ENCODE assay signal across 15 mouse cellular contexts in the genomic region with DNA sequence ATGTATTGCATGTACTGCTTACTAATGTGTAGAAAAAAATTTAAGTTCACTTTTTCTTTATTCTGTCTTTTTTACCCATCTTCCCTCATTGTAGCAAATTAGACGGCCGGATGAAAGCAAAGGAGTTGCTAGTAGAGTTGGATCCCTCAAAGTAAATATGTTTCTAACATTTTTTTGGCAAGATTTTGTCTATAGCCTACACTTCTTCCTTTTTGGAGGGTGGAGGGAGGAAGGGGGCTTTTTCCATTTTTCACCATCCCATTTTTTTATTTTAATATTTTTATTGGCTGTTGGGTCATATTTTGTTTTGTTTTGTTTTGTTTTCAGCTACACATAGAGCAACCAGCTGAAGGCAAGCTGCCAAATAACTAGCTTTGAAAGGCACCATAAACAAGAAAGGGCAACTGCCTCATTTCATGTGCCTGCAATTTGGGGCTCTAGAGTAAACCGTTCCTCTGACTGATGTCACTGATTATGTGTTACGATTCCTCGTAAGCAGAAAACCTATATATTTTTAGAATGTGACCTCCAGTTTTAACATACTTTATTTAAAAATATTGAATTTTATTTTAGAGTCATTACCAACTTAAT.
"Had no signal": no experiment of that assay in that cellular context is flagged by ENCODE, and none has a peak within 500 bp of the region (broad histone marks: within the 10 kb centered on the region; RNA-seq: fewer than 3 reads in every experiment).

No protein-coding gene starts in this region.

- ATAC-seq: intestine, postnatal 0 days; liver, postnatal 0 days had no signal

- H3K9ac ChIP-seq: liver, embryonic 13.5 days; liver, postnatal 0 days; neural tube, embryonic 15.5 days; stomach, embryonic 15.5 days had no signal

- H3K4me2 ChIP-seq: liver, embryonic 13.5 days; neural tube, embryonic 15.5 days; stomach, embryonic 15.5 days had no signal

- H3K4me1 ChIP-seq: liver, embryonic 13.5 days; midbrain, embryonic 10.5 days; neural tube, embryonic 15.5 days; stomach, embryonic 15.5 days had no signal

- DNase-seq: kidney, adult 8-10 months; kidney, postnatal 25 days; liver; liver, embryonic 13.5 days; liver, postnatal 0 days; midbrain, embryonic 14.5 days; right cerebral cortex, postnatal 14 days; thymus, adult 2 months; thymus, postnatal 25 days had no signal

- H3K27ac ChIP-seq: left cerebral cortex, adult 2 months; liver, embryonic 13.5 days; midbrain, embryonic 10.5 days; neural tube, embryonic 15.5 days; stomach, embryonic 15.5 days had no signal

- H3K9me3 ChIP-seq: liver, embryonic 13.5 days; midbrain, embryonic 10.5 days; neural tube, embryonic 15.5 days; stomach, embryonic 15.5 days had no signal

- H3K27me3 ChIP-seq: liver, embryonic 13.5 days; neural tube, embryonic 15.5 days; stomach, embryonic 15.5 days had no signal

- H3K36me3 ChIP-seq: liver, embryonic 13.5 days; midbrain, embryonic 10.5 days; neural tube, embryonic 15.5 days; stomach, embryonic 15.5 days had no signal

- H3K4me3 ChIP-seq: left cerebral cortex, adult 2 months; liver, embryonic 13.5 days; midbrain, embryonic 10.5 days; myocyte; neural tube, embryonic 15.5 days; stomach, embryonic 15.5 days had no signal
